Mouse (Mus musculus): ENCODE data around the gene Vmn1r11. TPM values are rescaled to one million over a fixed set of nuclear protein-coding genes. Genes with fewer than 3 reads are reported as not detected.

Gene Vmn1r11
- not detected for polyA plus RNA-seq (2014; fragmentation: Illumina TruSeq; extraction: RNeasy Lipid Tissue Mini Kit (QIAGEN cat#74804); ENCODE audit: low read depth, low replicate concordance)

DNA sequence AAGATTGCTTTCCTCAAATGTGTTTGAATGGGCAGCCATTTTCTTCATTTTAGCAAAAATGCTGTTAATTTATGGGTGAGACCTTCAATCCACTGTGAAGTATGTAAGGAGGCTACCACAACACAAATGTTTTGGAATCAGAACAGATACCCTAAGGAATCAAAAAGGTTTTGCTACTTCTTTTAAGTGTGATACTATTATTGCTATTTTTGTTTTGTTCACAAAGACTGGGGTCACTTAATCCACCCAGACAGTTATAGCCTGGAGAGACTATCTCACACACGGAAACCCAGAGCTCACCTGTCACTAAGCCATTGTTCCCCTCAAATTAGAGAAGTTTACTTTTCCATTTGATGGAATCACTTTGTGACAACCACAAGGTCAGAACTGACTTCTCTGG, at the start of gene Vmn1r11:
Gene Vmn1r11, plus strand, starts transcription at position 301 of the 400 bp plus-strand sequence.

DNA sequence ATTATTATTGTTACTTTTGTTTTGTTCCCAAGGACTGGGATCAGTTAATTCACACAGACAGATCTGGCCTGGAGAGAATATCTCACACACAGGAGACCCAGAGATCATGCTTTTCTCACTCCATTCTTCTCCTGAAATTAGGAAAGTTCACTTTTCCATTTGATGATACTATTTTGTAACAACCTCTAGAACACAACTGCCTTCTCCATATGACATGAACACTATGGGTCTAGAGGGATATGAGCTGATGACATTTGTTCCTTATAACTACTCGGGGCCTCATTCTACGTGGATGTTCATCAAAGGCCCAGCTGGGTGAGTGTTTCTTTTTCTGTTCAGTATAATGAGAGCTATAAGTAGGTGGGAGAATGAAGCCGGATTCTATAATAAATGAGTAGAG, 24.1 kb upstream of the Vmn1r11 start, which contains the start of gene Vmn1r10:
Gene Vmn1r10, plus strand, starts transcription at position 301 of the 400 bp plus-strand sequence.

DNA sequence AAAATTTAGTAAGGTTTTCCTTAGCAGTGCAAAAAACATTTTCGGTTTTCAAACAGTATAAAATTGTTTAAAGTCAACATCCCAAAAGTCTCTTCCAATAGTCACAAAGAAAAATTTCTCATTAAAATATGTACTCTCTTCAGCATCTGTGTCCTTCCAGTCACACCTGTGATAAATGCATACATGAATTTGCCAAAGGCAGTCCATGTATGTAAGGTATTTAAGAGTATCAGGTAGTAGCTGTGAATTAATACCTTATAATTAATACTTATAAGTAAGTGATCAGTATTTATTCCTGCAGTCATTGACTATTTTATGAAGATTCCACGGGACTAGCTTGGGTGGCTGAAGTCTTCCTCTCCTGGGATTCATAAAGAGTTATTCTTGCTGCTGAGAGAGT, 23.4 kb downstream of the Vmn1r11 start, which contains the start of gene Vmn1r12:
Gene Vmn1r12, plus strand, starts transcription at position 301 of the 400 bp plus-strand sequence.

Other genes starting within 250 kb of the Vmn1r11 start
- gene Nt5c3, start 209.5 kb upstream of the Vmn1r11 start, polyA plus RNA-seq (2014; fragmentation: Illumina TruSeq; extraction: RNeasy Lipid Tissue Mini Kit (QIAGEN cat#74804); ENCODE audit: low read depth, low replicate concordance): 65.5 TPM
- 0.42 TPM for gene Vmn1r4, start 209.4 kb upstream of the Vmn1r11 start, polyA plus RNA-seq (2014; fragmentation: Illumina TruSeq; extraction: RNeasy Lipid Tissue Mini Kit (QIAGEN cat#74804); ENCODE audit: low read depth, low replicate concordance)
- not detected for gene Vmn1r5, start 163.2 kb upstream of the Vmn1r11 start, polyA plus RNA-seq (2014; fragmentation: Illumina TruSeq; extraction: RNeasy Lipid Tissue Mini Kit (QIAGEN cat#74804); ENCODE audit: low read depth, low replicate concordance)
- gene Vmn1r6, start 136.2 kb upstream of the Vmn1r11 start, polyA plus RNA-seq (2014; fragmentation: Illumina TruSeq; extraction: RNeasy Lipid Tissue Mini Kit (QIAGEN cat#74804); ENCODE audit: low read depth, low replicate concordance): not detected
- not detected for gene Vmn1r7, start 108.1 kb upstream of the Vmn1r11 start, polyA plus RNA-seq (2014; fragmentation: Illumina TruSeq; extraction: RNeasy Lipid Tissue Mini Kit (QIAGEN cat#74804); ENCODE audit: low read depth, low replicate concordance)
- gene Vmn1r8, start 101.2 kb upstream of the Vmn1r11 start, polyA plus RNA-seq (2014; fragmentation: Illumina TruSeq; extraction: RNeasy Lipid Tissue Mini Kit (QIAGEN cat#74804); ENCODE audit: low read depth, low replicate concordance): not detected
- not detected for gene Vmn1r9, start 66.7 kb upstream of the Vmn1r11 start, polyA plus RNA-seq (2014; fragmentation: Illumina TruSeq; extraction: RNeasy Lipid Tissue Mini Kit (QIAGEN cat#74804); ENCODE audit: low read depth, low replicate concordance)
- gene Vmn1r10, start 24.0 kb upstream of the Vmn1r11 start, polyA plus RNA-seq (2014; fragmentation: Illumina TruSeq; extraction: RNeasy Lipid Tissue Mini Kit (QIAGEN cat#74804); ENCODE audit: low read depth, low replicate concordance): not detected
- gene Vmn1r12, start 23.5 kb downstream of the Vmn1r11 start, polyA plus RNA-seq (2014; fragmentation: Illumina TruSeq; extraction: RNeasy Lipid Tissue Mini Kit (QIAGEN cat#74804); ENCODE audit: low read depth, low replicate concordance): not detected
- gene Vmn1r13, start 69.8 kb downstream of the Vmn1r11 start, polyA plus RNA-seq (2014; fragmentation: Illumina TruSeq; extraction: RNeasy Lipid Tissue Mini Kit (QIAGEN cat#74804); ENCODE audit: low read depth, low replicate concordance): not detected
- not detected for gene Vmn1r14, start 98.2 kb downstream of the Vmn1r11 start, polyA plus RNA-seq (2014; fragmentation: Illumina TruSeq; extraction: RNeasy Lipid Tissue Mini Kit (QIAGEN cat#74804); ENCODE audit: low read depth, low replicate concordance)
- gene Vmn1r15, start 124.5 kb downstream of the Vmn1r11 start, polyA plus RNA-seq (2014; fragmentation: Illumina TruSeq; extraction: RNeasy Lipid Tissue Mini Kit (QIAGEN cat#74804); ENCODE audit: low read depth, low replicate concordance): not detected
- not detected for gene Vmn1r16, start 196.0 kb downstream of the Vmn1r11 start, polyA plus RNA-seq (2014; fragmentation: Illumina TruSeq; extraction: RNeasy Lipid Tissue Mini Kit (QIAGEN cat#74804); ENCODE audit: low read depth, low replicate concordance)
- gene Vmn1r17, start 230.3 kb downstream of the Vmn1r11 start, polyA plus RNA-seq (2014; fragmentation: Illumina TruSeq; extraction: RNeasy Lipid Tissue Mini Kit (QIAGEN cat#74804); ENCODE audit: low read depth, low replicate concordance): not detected